Mouse (Mus musculus): ENCODE data around the gene Tmem87b. TPM values are rescaled to one million over a fixed set of nuclear protein-coding genes. Genes with fewer than 3 reads are reported as not detected.

Gene Tmem87b
- 10.0 TPM for polyA plus RNA-seq (2015; fragmentation: Illumina TruSeq; extraction: RNeasy Lipid Tissue Mini Kit (QIAGEN cat#74804); ENCODE audit: insufficient read depth, low read depth, low replicate concordance)

DNA sequence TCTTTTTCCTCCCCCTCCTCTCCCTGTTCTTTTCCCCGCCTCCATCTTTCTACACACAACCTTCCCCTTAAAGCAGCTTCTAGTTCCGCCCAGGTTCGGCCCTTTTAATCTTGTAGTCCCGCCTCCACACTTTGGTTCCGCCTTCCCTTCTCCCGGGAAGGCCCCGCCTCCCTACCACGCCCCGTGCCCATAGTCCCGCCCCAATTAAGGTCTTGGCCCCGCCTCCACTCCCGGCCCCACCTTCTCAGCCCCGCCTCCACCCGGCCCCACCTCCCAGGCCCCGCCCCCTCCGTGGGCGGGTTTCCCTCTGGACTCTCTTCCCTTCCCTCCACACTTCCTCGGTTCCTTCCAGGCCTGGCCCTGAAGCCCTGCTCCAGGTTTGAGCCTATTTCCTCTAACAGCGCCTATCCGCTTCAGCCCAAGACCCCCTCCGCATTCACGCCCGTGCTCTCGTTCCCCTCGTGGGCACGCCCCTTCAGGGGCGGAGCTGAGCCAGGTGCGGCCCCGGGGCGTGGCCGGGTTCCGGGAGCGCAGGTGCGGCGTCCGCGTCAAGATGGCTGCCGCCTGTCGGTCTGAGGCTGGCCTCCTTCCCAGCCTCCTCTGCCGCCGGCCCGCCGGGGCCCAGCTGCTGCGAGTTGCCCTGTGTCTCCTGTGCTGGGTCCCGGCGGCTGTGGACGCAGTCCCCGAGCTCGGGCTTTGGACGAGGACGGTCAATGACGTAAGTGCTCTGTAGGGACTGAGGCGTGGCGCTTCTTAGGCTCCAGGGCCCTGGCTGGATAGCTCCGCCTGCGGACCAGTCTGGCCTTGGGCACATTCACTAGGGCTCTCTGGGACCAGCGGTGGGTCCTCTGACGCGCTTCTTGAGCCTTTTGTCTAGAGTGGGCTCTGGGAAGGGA, at the start of gene Tmem87b:
TSS of gene Tmem87b (plus strand) at position 333 of the 896 bp plus-strand sequence.

DNA sequence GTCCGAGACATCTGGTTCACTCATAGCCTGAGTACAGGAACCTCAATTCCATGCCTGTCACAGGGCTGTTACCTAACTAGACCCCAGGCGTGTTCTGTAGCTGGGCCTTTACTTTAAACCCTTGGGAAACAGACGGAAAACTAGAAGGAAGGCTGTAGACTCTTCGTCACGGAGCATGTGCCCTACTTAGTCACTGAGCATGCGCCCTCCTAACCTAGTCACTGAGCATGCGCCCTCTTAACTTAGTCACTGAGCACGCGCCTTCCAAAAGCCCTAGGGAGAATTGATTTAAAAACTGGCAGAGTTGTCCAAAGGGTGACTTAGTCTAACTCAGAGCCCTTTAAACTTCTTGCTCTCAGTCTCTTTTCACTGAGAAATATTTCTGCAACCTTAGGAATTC, 44.7 kb downstream of the Tmem87b start, which contains the start of gene Fbln7:
TSS of gene Fbln7 (plus strand) at position 346 of the 400 bp plus-strand sequence.

Other genes with a start within 250 kb of the Tmem87b start
- not detected for gene Spdye4c, start 226.9 kb upstream of the Tmem87b start, polyA plus RNA-seq (2015; fragmentation: Illumina TruSeq; extraction: RNeasy Lipid Tissue Mini Kit (QIAGEN cat#74804); ENCODE audit: insufficient read depth, low read depth, low replicate concordance)
- gene Anapc1, start 130.7 kb upstream of the Tmem87b start, polyA plus RNA-seq (2015; fragmentation: Illumina TruSeq; extraction: RNeasy Lipid Tissue Mini Kit (QIAGEN cat#74804); ENCODE audit: insufficient read depth, low read depth, low replicate concordance), result 20.5 TPM
- gene Mertk, start 119.2 kb upstream of the Tmem87b start, polyA plus RNA-seq (2015; fragmentation: Illumina TruSeq; extraction: RNeasy Lipid Tissue Mini Kit (QIAGEN cat#74804); ENCODE audit: insufficient read depth, low read depth, low replicate concordance), result 4.1 TPM
- 0.46 TPM for gene Fbln7, start 44.9 kb downstream of the Tmem87b start, polyA plus RNA-seq (2015; fragmentation: Illumina TruSeq; extraction: RNeasy Lipid Tissue Mini Kit (QIAGEN cat#74804); ENCODE audit: insufficient read depth, low read depth, low replicate concordance)
- 1.7 TPM for gene Zc3h8, start 126.0 kb downstream of the Tmem87b start, polyA plus RNA-seq (2015; fragmentation: Illumina TruSeq; extraction: RNeasy Lipid Tissue Mini Kit (QIAGEN cat#74804); ENCODE audit: insufficient read depth, low read depth, low replicate concordance)
- gene Zc3h6, start 149.3 kb downstream of the Tmem87b start, polyA plus RNA-seq (2015; fragmentation: Illumina TruSeq; extraction: RNeasy Lipid Tissue Mini Kit (QIAGEN cat#74804); ENCODE audit: insufficient read depth, low read depth, low replicate concordance), result 1.1 TPM
- 2.0 TPM for gene Gm10762, start 149.6 kb downstream of the Tmem87b start, polyA plus RNA-seq (2015; fragmentation: Illumina TruSeq; extraction: RNeasy Lipid Tissue Mini Kit (QIAGEN cat#74804); ENCODE audit: insufficient read depth, low read depth, low replicate concordance)
- not detected for gene Vinac1, start 230.1 kb downstream of the Tmem87b start, polyA plus RNA-seq (2015; fragmentation: Illumina TruSeq; extraction: RNeasy Lipid Tissue Mini Kit (QIAGEN cat#74804); ENCODE audit: insufficient read depth, low read depth, low replicate concordance)
- 2.0 TPM for gene Ttl, start 247.8 kb downstream of the Tmem87b start, polyA plus RNA-seq (2015; fragmentation: Illumina TruSeq; extraction: RNeasy Lipid Tissue Mini Kit (QIAGEN cat#74804); ENCODE audit: insufficient read depth, low read depth, low replicate concordance)